Mouse (Mus musculus) cortical plate, adult 2 months (tissue): Measurements from ENCODE around the gene Filip1l.

Experiments
- CTCF ChIP-seq: fragments of 200-500 bp; IDR thresholded peaks from 2 replicates; pipeline ENCODE4 v1.5.1; 2011; ENCODE audit warnings: mild to moderate bottlenecking, control low read depth, low read length; ENCODE audit not compliant: insufficient read depth; ENCODE audit errors: extremely low read depth
- POLR2A ChIP-seq: fragments of 200-500 bp; IDR thresholded peaks from 2 replicates; pipeline ENCODE4 v1.6.1; 2011; ENCODE audit warnings: mild to moderate bottlenecking, low read length, control low read depth; ENCODE audit not compliant: insufficient read depth; ENCODE audit errors: extremely low read depth

DNA sequence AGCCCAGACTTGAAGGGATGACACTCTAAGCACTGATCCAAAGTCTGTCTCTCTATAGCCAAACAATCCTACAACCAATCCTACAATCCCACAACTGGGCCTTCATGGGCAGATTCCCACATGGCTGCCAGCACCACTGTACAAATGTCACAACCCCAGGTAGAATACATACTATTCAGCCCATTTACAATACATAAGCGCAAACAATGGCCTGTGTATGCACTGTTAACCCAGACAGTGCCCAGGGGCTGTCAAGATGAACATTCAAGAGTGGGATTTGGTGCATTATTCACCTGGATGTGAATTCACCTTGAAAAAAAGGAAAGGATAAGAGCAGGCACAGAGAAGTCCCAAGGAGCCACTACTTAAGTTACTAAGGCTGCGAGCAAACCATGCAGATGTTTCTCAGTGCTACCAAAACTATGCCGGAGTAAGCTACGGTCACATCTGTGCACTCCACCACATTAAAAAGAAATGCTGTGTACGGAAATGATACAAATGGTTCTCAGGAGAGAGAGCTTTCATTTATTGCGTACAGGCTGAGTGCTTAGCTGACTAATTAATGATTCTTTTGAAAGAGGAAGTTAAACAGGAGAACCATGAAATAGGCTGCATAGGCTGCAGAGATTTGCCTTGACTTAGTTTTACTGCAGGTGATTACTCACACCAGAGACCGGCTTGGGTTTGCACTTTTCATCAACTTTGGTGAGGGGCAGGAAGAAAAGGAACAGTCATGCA lies 69.0 kb downstream of the Filip1l start:
- TF ChIP-seq CTCF: no peak
- TF ChIP-seq POLR2A: no peak
